In genomic region chr11:117654934-117655291, GRCm38 (mm10) we compare ENCODE assay signal across 8 mouse cellular contexts. TPM values are rescaled to one million over a fixed set of nuclear protein-coding genes. Genes with fewer than 3 reads are reported as not detected.
DNase-seq lines count a peak whose midpoint lies in the region; ATAC-seq and TF ChIP-seq lines count a peak whose summit lies in the region.

No protein-coding gene starts in this region.

- no peaks in the 10 kb centered on the region for H3K36me3 ChIP-seq in kidney, embryonic 15.5 days
- H3K36me3 ChIP-seq in hindbrain, embryonic 10.5 days = no peaks in the 10 kb centered on the region
- no peaks in the 10 kb centered on the region for H3K36me3 ChIP-seq in midbrain, embryonic 10.5 days

- H3K4me3 ChIP-seq in kidney, embryonic 15.5 days (replicated peaks) = peak overlapping the region; percentile 97
- peak overlapping the region; percentile 94 for H3K4me3 ChIP-seq in bone marrow macrophage, adult 2 months (ENCODE audit: insufficient read depth, low read length)
- H3K4me3 ChIP-seq in hindbrain, embryonic 10.5 days = peak overlapping the region; percentile 93
- peak overlapping the region; percentile 93 for H3K4me3 ChIP-seq in midbrain, embryonic 10.5 days

- H3K9me3 ChIP-seq in kidney, embryonic 15.5 days (replicated peaks) = no peaks in the 10 kb centered on the region
- no peaks in the 10 kb centered on the region for H3K9me3 ChIP-seq in hindbrain, embryonic 10.5 days
- no peaks in the 10 kb centered on the region for H3K9me3 ChIP-seq in midbrain, embryonic 10.5 days (replicated peaks)

- H3K27me3 ChIP-seq in kidney, embryonic 15.5 days = peaks cover 29% of the 10 kb centered on the region
- peaks cover 24% of the 10 kb centered on the region for H3K27me3 ChIP-seq in hindbrain, embryonic 10.5 days (ENCODE audit: insufficient read depth, poor library complexity, severe bottlenecking)
- H3K27me3 ChIP-seq in midbrain, embryonic 10.5 days (ENCODE audit: low read depth, poor library complexity, severe bottlenecking) = peaks cover 31% of the 10 kb centered on the region

- peak overlapping the region; percentile 93 for H3K4me2 ChIP-seq in kidney, embryonic 15.5 days

- no peak for DNase-seq in kidney, adult 9 months
- no peak for DNase-seq in hindbrain, embryonic 10.5 days (ENCODE audit: low spot score)
- DNase-seq in midbrain, embryonic 10.5 days (ENCODE audit: low spot score) = no peak
- no peak for DNase-seq in cerebellum, adult 18-20 months
- DNase-seq in layer of hippocampus, postnatal 36 days = no peak

- TF ChIP-seq CTCF in bone marrow macrophage, adult 2 months (IDR thresholded peaks at IDR 0.05; ENCODE audit: low read depth, low read length) = no peak

- peaks cover 31% of the 10 kb centered on the region for H3K4me1 ChIP-seq in kidney, embryonic 15.5 days
- peaks cover 18% of the 10 kb centered on the region for H3K4me1 ChIP-seq in bone marrow macrophage, adult 2 months (ENCODE audit: control insufficient read depth, insufficient read depth, low read length)
- peaks cover 54% of the 10 kb centered on the region for H3K4me1 ChIP-seq in hindbrain, embryonic 10.5 days (replicated peaks)
- H3K4me1 ChIP-seq in midbrain, embryonic 10.5 days = peaks cover 56% of the 10 kb centered on the region

- ATAC-seq in kidney, embryonic 15.5 days (replicated peaks; ENCODE audit: low FRiP score) = peak; percentile 72
- no peak for ATAC-seq in frontal cortex, adult (ENCODE audit: low TSS enrichment)

- peak overlapping the region; percentile 96 for H3K9ac ChIP-seq in kidney, embryonic 15.5 days

- H3K27ac ChIP-seq in kidney, embryonic 15.5 days = peak overlapping the region; percentile 94
- H3K27ac ChIP-seq in bone marrow macrophage, adult 2 months (ENCODE audit: insufficient read depth, low read depth, low read length) = peak overlapping the region; percentile 59
- H3K27ac ChIP-seq in hindbrain, embryonic 10.5 days = peak overlapping the region; percentile 98
- peak overlapping the region; percentile 97 for H3K27ac ChIP-seq in midbrain, embryonic 10.5 days (replicated peaks)

- WGBS in kidney, embryonic 15.5 days = under 1% methylated on average over 30 of the region's 66 CpGs
- 2% methylated on average over 66 of the region's 66 CpGs for WGBS in hindbrain, embryonic 10.5 days
- under 1% methylated on average over 62 of the region's 66 CpGs for WGBS in midbrain, embryonic 10.5 days

- no peak for TF ChIP-seq POLR2A in bone marrow macrophage, adult 2 months (IDR thresholded peaks at IDR 0.05; ENCODE audit: borderline replicate concordance, low read depth, low read length)

RNA-seq across cellular contexts. Expression of gene Tnrc6c, which starts 0.8 kb away (rescaled TPM):
- 10.0 and 10.5 TPM in 2 replicates for polyA plus RNA-seq in kidney, embryonic 15.5 days (2015; fragmentation: Nextera tagmentation; extraction: Ambion mirVana)
- 16.4 and 16.9 TPM in 2 replicates for polyA plus RNA-seq in bone marrow macrophage, adult 2 months (2012; ENCODE audit: insufficient read depth, insufficient read length, missing spikeins)
- 11.1 and 14.4 TPM in 2 replicates for polyA plus RNA-seq in hindbrain, embryonic 10.5 days (2016; fragmentation: Nextera tagmentation; extraction: Ambion mirVana)
- polyA plus RNA-seq in midbrain, embryonic 10.5 days (2016; fragmentation: Nextera tagmentation; extraction: Ambion mirVana) = 9.4 and 12.4 TPM in 2 replicates
- 10 to 100 TPM; 67.5 to 75.6 TPM for total RNA-seq in layer of hippocampus, postnatal 36 days (2021)
